Mouse (Mus musculus) mammary gland, adult 2 months (tissue): ENCODE data around the gene Hcls1. TPM values are rescaled to one million over a fixed set of nuclear protein-coding genes. Genes with fewer than 3 reads are reported as not detected.

ENCODE experiments used
- polyA plus RNA-seq: library from polyadenylated mRNA; depleted of rRNA; stranded (reverse); fragments of >200 nt; gene quantifications from 2 replicates; pipeline ENCODE4 v1.2.3, GENCODE M21; 2012; ENCODE audit warnings: low replicate concordance; rRNA removed

The Hcls1 gene
- polyA plus RNA-seq, result 30.6 and 44.4 TPM in 2 replicates

GRCm38 (mm10) chr16:36934841-36935620 lies at the start of gene Hcls1:
Gene Hcls1, plus strand, starts transcription at chr16:36934983.

GRCm38 (mm10) chr16:36989999-36990625 lies 55.3 kb downstream of the Hcls1 start, which contains the start of gene Fbxo40:
Gene Fbxo40, minus strand, starts transcription at chr16:36990467.

GRCm38 (mm10) chr16:37011061-37011921 lies 76.5 kb downstream of the Hcls1 start, which contains the start of gene Polq:
Gene Polq, plus strand, starts transcription at chr16:37011786.

Other genes starting within 250 kb of the Hcls1 start
- gene Ildr1, start 241.0 kb upstream of the Hcls1 start, polyA plus RNA-seq, result 9.0 and 13.6 TPM in 2 replicates
- 1.1 and 3.7 TPM in 2 replicates for gene Slc15a2, start 150.0 kb upstream of the Hcls1 start, polyA plus RNA-seq
- 1.6 and 2.3 TPM in 2 replicates for gene Iqcb1, start 106.6 kb upstream of the Hcls1 start, polyA plus RNA-seq
- gene Eaf2, start 60.0 kb upstream of the Hcls1 start, polyA plus RNA-seq, result 0.43 and 1.0 TPM in 2 replicates
- 50.0 and 67.0 TPM in 2 replicates for gene Golgb1, start 59.8 kb upstream of the Hcls1 start, polyA plus RNA-seq
- gene Fbxo40, start 55.5 kb downstream of the Hcls1 start, polyA plus RNA-seq, result 0.06 and 20.0 TPM in 2 replicates
- 0.17 and 0.34 TPM in 2 replicates for gene Polq, start 76.8 kb downstream of the Hcls1 start, polyA plus RNA-seq